ENCODE assay signal across 16 mouse cellular contexts in genomic region chr17:73984508-73984907, GRCm38 (mm10). TPM values are rescaled to one million over a fixed set of nuclear protein-coding genes. Genes with fewer than 3 reads are reported as not detected.
A peak's percentile ranks its signal among the peaks of the same experiment; 100 is the strongest.
DNase-seq lines count a peak whose midpoint lies in the region; ATAC-seq and TF ChIP-seq lines count a peak whose summit lies in the region.
"Had no signal": no experiment of that assay in that cellular context is flagged by ENCODE, and none has a peak within 500 bp of the region (broad histone marks: within the 10 kb centered on the region; RNA-seq: fewer than 3 reads in every experiment).

No protein-coding gene starts in this region.

- no peak overlapping the region for H3K4me3 ChIP-seq in lung, embryonic 14.5 days (ENCODE audit: low read depth, low read length)
- no peak overlapping the region for H3K4me3 ChIP-seq in limb, embryonic 13.5 days
- H3K4me3 ChIP-seq: heart, embryonic 10.5 days; stomach, embryonic 15.5 days had no signal

- no peaks in the 10 kb centered on the region for H3K36me3 ChIP-seq in lung, embryonic 14.5 days (ENCODE audit: insufficient read depth)
- H3K36me3 ChIP-seq in limb, embryonic 13.5 days = no peaks in the 10 kb centered on the region
- H3K36me3 ChIP-seq: heart, embryonic 10.5 days; stomach, embryonic 15.5 days had no signal

- H3K9me3 ChIP-seq in lung, embryonic 14.5 days (ENCODE audit: low read depth, low read length) = no peaks in the 10 kb centered on the region
- no peaks in the 10 kb centered on the region for H3K9me3 ChIP-seq in limb, embryonic 13.5 days
- H3K9me3 ChIP-seq: heart, embryonic 10.5 days; stomach, embryonic 15.5 days had no signal

- no peaks in the 10 kb centered on the region for H3K4me1 ChIP-seq in lung, embryonic 14.5 days (ENCODE audit: insufficient read depth)
- H3K4me1 ChIP-seq in limb, embryonic 13.5 days = peaks cover 11% of the 10 kb centered on the region
- H3K4me1 ChIP-seq: stomach, embryonic 15.5 days had no signal

- ATAC-seq in lung, embryonic 14.5 days (ENCODE audit: insufficient read depth) = peak; percentile 74; the same call in 1 of the 2 replicates
- ATAC-seq in limb, embryonic 13.5 days (ENCODE audit: low FRiP score, low read depth) = peak; percentile 32; the same call in 1 of the 2 replicates
- ATAC-seq: forebrain, embryonic 14.5 days; liver, postnatal 0 days had no signal

- 9% methylated on average over 4 of the region's 4 CpGs for WGBS in lung, embryonic 14.5 days
- WGBS in limb, embryonic 13.5 days = 5% methylated on average over 4 of the region's 4 CpGs

- TF ChIP-seq POLR2A in brain, embryonic 14.5 days (IDR thresholded peaks at IDR 0.05; ENCODE audit: borderline replicate concordance, extremely low read depth, insufficient read depth, insufficient read length, poor library complexity, severe bottlenecking) = no peak

- no peak for DNase-seq in lung, embryonic 14.5 days
- DNase-seq in lung, postnatal 25 days (ENCODE audit: low spot score) = no peak
- DNase-seq in brain, embryonic 14.5 days (ENCODE audit: low read depth) = peak; percentile 33
- peak; percentile 17 for DNase-seq in embryo, embryonic 9.5 days (ENCODE audit: extremely low spot score)
- no peak for DNase-seq in right cerebral cortex, adult 18-20 months
- DNase-seq in cerebellum, postnatal 25 days = no peak
- DNase-seq in layer of hippocampus, postnatal 25 days (ENCODE audit: extremely low spot score in 1 of 2, low spot score in 1 of 2) = no peak
- DNase-seq: adrenal gland, adult 2 months; cerebellum, adult 9-10 months; layer of hippocampus, adult 9-11 months; left cerebral cortex, postnatal 4 days; liver, postnatal 0 days had no signal

- no peak for TF ChIP-seq CTCF in lung, embryonic 14.5 days (IDR thresholded peaks at IDR 0.05; ENCODE audit: low read depth)
- TF ChIP-seq CTCF in brain, embryonic 14.5 days (IDR thresholded peaks at IDR 0.05; ENCODE audit: borderline replicate concordance, extremely low read depth, insufficient read depth, insufficient read length) = no peak

- no peak overlapping the region for H3K27ac ChIP-seq in lung, embryonic 14.5 days (ENCODE audit: low read depth)
- H3K27ac ChIP-seq in limb, embryonic 13.5 days = no peak overlapping the region; the same call in 1 of the 2 replicates
- H3K27ac ChIP-seq: heart, embryonic 10.5 days; stomach, embryonic 15.5 days had no signal

- H3K9ac ChIP-seq in lung, embryonic 14.5 days = no peak overlapping the region
- H3K9ac ChIP-seq in limb, embryonic 13.5 days = no peak overlapping the region
- H3K9ac ChIP-seq: liver, postnatal 0 days; stomach, embryonic 15.5 days had no signal

- no peaks in the 10 kb centered on the region for H3K27me3 ChIP-seq in lung, embryonic 14.5 days (ENCODE audit: insufficient read depth, low read length)
- no peaks in the 10 kb centered on the region for H3K27me3 ChIP-seq in limb, embryonic 13.5 days
- H3K27me3 ChIP-seq: stomach, embryonic 15.5 days had no signal

- no peak overlapping the region for H3K4me2 ChIP-seq in lung, embryonic 14.5 days
- H3K4me2 ChIP-seq in limb, embryonic 13.5 days (replicated peaks) = no peak overlapping the region
- H3K4me2 ChIP-seq: stomach, embryonic 15.5 days had no signal

RNA-seq across cellular contexts. Expression of gene Xdh, which starts 34.5 kb away (rescaled TPM):
- polyA plus RNA-seq in lung, embryonic 14.5 days (2014; fragmentation: Nextera tagmentation; extraction: Ambion mirVana) = 1.2 and 1.7 TPM in 2 replicates
- polyA plus RNA-seq in brain, embryonic 14.5 days (2012; rRNA removed) = 0.16 and 0.36 TPM in 2 replicates
- 0.62 and 1.4 TPM in 2 replicates for polyA plus RNA-seq in limb, embryonic 13.5 days (2015; fragmentation: Nextera tagmentation; extraction: Ambion mirVana)
- total RNA-seq in layer of hippocampus, postnatal 25 days (2021) = 1 to 10 TPM; 3.1 to 4.6 TPM

Comparison
In these comparisons a context has a peak if more than half of its experiments do, and no peak if none do; other contexts are left out.
1. DNase-seq: peak in brain, embryonic 14.5 days (single experiment) and embryo, embryonic 9.5 days (single experiment); none in lung, embryonic 14.5 days (single experiment), lung, postnatal 25 days (single experiment), right cerebral cortex, adult 18-20 months (single experiment), cerebellum, postnatal 25 days (0 of 2) and layer of hippocampus, postnatal 25 days (0 of 2).